Mouse (Mus musculus) heart, embryonic 10.5 days (tissue): ENCODE measurements around the gene Rbp3. TPM values are rescaled to one million over a fixed set of nuclear protein-coding genes. Genes with fewer than 3 reads are reported as not detected.
A peak's percentile ranks its signal among the peaks of the same experiment; 100 is the strongest.

Experiments
- DNase-seq: peaks from one replicate; pipeline ENCODE4 v3.0.0-alpha.2; 2017; ENCODE audit warnings: low spot score
- H3K27ac ChIP-seq: fragments of 300-500 bp; sonication (generic); 2 replicates; pipeline ENCODE4 v1.5.1; 2016; ENCODE audit warnings: mild to moderate bottlenecking
- H3K27me3 ChIP-seq: fragments of 300-500 bp; sonication (generic); 2 replicates; pipeline ENCODE4 v1.6.1; 2016; ENCODE audit warnings: mild to moderate bottlenecking; ENCODE audit not compliant: poor library complexity, insufficient read depth, severe bottlenecking
- H3K36me3 ChIP-seq: fragments of 300-500 bp; sonication (generic); 2 replicates; pipeline ENCODE4 v1.6.1; 2016; ENCODE audit warnings: mild to moderate bottlenecking, moderate library complexity
- H3K4me1 ChIP-seq: fragments of 300-500 bp; sonication (generic); 2 replicates; pipeline ENCODE4 v1.6.1; 2016; ENCODE audit warnings: mild to moderate bottlenecking
- H3K4me3 ChIP-seq: fragments of 300-500 bp; sonication (generic); 2 replicates; pipeline ENCODE4 v1.5.1; 2016; ENCODE audit warnings: mild to moderate bottlenecking, moderate library complexity
- H3K9me3 ChIP-seq: fragments of 300-500 bp; sonication (generic); 2 replicates; pipeline ENCODE4 v1.6.1; 2016; ENCODE audit warnings: mild to moderate bottlenecking, moderate library complexity
- WGBS: fragments of 180-500 bp; shearing (Covaris S2); methylation state at CpG from one replicate; pipeline ENCODE4 v1.1.7; 2016; 5-methylcytosine and 5-hydroxymethylcytosine counted together
- polyA plus RNA-seq: library from polyadenylated mRNA; unstranded; fragments of >200 nt; fragmentation: Nextera tagmentation; extraction: Ambion mirVana; gene quantifications from 2 replicates; pipeline ENCODE4 v1.2.1, GENCODE M21; 2016

Rbp3 gene
- polyA plus RNA-seq, 1 experiment from 2014 or later = 0.36 TPM

DNA sequence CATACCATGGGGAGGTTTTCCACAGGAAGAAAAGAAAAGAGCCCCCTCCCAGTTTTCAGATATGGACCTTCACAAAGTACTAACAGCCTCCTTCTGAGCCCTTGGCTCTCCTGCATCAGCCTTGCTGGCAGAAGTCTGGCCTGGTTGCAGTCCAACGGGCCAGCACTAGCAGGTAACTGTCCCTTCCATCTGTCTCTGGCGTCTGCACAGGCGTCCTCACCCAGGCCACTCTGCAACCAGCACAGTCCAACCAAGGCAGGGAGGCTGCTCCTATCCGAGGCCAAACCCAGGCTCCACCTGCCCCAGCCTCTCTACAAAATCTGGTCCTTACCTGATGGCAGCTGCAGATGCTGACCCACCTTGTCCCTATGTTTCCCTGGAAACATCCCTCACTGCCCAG is 38.2 kb downstream of the Rbp3 start:
- peak; percentile 51 for DNase-seq
- Histone ChIP-seq H3K36me3 (no peaks in the 10 kb centered on the region), H3K27ac (no peak overlapping the region), H3K4me3 (no peak overlapping the region), H3K4me1 (peaks cover 16% of the 10 kb centered on the region), H3K27me3 (peaks cover 21% of the 10 kb centered on the region), H3K9me3 (no peaks in the 10 kb centered on the region)
- 69% methylated on average over 4 of the region's 4 CpGs for WGBS

DNA sequence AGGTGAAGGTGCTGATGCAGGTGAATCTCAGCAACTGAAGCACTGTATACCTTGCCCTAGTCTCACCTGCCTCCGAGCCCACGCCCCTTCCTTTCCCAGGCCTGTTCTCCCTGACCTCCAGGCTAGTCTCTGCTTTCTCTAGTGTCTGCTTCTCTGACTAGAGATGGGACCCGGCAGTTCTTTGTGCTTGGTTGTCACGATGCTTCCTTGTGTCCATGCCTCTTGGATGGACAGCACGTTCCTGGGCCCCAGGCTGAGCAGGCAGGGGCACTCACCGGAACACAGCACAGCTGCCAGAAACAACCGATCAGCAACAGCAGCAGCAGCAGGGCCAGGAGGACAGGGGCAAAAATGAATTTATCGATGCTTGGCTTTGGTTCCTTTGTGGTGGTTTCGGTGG is 39.2 kb downstream of the Rbp3 start:
- Histone ChIP-seq H3K9me3 (no peaks in the 10 kb centered on the region), H3K27me3 (peaks cover 21% of the 10 kb centered on the region), H3K4me1 (peaks cover 26% of the 10 kb centered on the region), H3K27ac (no peak overlapping the region), H3K4me3 (no peak overlapping the region), H3K36me3 (no peaks in the 10 kb centered on the region)
- DNase-seq = peak; percentile 68
- 90% methylated on average over 9 of the region's 9 CpGs for WGBS

DNA sequence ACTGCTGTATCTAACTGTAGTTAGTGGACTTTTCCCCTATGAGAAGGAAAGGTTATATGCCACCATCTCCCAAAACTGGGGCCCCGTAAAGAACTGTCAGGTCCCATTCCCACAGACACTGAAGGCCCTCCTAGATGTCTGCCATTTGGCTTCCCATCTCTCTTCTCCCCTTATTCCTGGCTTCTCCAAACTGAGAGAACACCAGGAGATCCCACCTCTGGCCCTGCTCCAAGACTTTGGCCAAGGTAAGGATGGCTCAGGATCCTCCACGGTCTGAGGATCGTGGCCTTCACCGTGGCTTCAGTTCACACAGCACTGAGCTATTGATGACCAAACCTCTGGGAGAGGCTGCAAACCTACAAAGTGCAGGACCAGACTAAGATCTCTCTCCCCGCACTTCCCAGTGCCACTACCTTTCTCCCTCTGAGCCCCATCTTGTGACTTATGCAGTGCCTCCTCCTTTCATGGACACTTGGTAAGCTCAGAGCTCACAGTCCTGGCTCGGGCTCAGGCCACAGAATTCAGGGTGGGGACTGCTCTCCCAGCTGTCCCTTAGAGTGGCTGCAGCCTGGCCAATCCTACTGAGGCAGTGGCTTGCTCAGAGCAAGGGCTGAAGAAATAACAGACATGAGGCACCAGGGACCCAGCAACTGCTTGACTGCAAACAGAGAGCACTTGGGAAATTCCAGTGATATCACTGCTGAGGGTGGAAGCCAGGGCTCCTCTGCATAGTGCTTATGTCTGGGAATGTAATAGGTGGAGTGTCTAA is 39.9 kb downstream of the Rbp3 start:
- peak; percentile 79 for DNase-seq
- Histone ChIP-seq H3K4me1 (peaks cover 27% of the 10 kb centered on the region), H3K36me3 (no peaks in the 10 kb centered on the region), H3K9me3 (no peaks in the 10 kb centered on the region), H3K27me3 (peaks cover 21% of the 10 kb centered on the region), H3K27ac (peak overlapping the region; percentile 42; the same call in 1 of the 2 replicates), H3K4me3 (no peak overlapping the region)
- WGBS = 79% methylated on average over 6 of the region's 6 CpGs

DNA sequence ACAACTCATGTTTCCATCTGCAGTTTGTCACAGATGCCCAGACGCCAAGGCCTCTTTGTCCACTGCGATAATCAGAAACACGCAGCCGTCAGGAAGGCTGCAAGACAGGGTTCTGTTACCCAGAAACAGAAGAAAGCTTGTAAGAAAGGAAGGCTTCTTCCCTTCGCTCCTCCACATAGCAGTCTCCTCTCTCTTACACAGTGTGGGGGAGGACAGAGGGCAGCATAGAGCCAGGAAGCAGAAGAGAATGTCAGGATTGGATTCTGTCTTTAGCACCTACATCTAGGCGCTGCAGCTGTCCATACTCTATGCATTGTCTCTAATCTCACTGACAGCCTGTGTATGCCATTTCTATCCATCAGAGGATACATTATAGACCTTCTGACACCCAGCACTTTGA is 43.6 kb downstream of the Rbp3 start:
- peaks cover 27% of the 10 kb centered on the region for H3K4me1 ChIP-seq
- 44% methylated on average over 6 of the region's 6 CpGs for WGBS
- H3K36me3 ChIP-seq = no peaks in the 10 kb centered on the region
- H3K27ac ChIP-seq = 0 out of 2 replicates have a peak overlapping the region, but pooled peaks have one; percentile 53
- H3K9me3 ChIP-seq = no peaks in the 10 kb centered on the region
- peak; percentile 42 for DNase-seq
- no peak overlapping the region for H3K4me3 ChIP-seq
- H3K27me3 ChIP-seq = peaks cover 14% of the 10 kb centered on the region

DNA sequence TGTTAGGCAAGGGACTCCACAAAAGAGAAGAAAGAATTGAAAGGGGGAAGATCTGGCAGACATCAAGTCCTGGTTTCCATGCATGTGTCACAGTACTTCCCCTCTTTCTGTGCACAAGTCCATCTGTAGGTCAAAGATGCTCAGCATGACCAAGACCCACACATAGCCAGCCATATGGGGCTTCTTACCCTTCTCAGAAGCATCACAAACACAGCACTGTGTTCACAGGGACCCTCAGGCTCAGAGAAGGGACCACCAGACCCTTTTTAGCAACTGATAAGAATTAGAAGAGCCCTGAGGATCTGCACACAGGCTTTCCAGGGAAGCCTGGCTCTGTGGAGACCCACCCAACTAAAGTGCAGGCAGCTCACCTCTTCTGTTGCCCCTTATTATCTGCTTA is 46.3 kb downstream of the Rbp3 start:
- H3K4me3 ChIP-seq = no peak overlapping the region
- peaks cover 14% of the 10 kb centered on the region for H3K4me1 ChIP-seq
- H3K27ac ChIP-seq = no peak overlapping the region
- H3K27me3 ChIP-seq = peaks cover 8% of the 10 kb centered on the region
- peak; percentile 61 for DNase-seq
- H3K9me3 ChIP-seq = no peaks in the 10 kb centered on the region
- no peaks in the 10 kb centered on the region for H3K36me3 ChIP-seq

DNA sequence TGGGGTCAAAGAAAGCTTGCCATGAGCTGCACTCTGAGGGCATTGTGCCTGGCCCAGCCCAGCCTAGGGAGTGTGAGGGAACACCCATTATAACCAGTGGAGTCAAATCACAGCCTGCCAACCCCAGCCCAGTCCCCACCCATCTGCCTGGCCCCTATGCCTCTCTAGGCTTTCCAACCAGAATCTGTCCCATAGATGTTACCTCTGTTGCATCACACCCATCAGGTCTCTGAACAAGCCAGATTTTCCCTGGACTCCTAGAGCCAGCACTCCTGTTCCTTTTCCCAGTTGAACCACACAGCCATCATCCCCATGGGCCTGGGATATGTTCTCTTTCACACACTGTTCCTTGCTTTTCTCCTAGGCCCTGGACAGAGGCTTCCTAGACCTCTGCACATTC is 47.6 kb downstream of the Rbp3 start:
- DNase-seq = peak; percentile 58
- H3K27ac ChIP-seq = no peak overlapping the region
- peaks cover 14% of the 10 kb centered on the region for H3K4me1 ChIP-seq
- peaks cover 8% of the 10 kb centered on the region for H3K27me3 ChIP-seq
- no peaks in the 10 kb centered on the region for H3K9me3 ChIP-seq
- H3K36me3 ChIP-seq = no peaks in the 10 kb centered on the region
- no peak overlapping the region for H3K4me3 ChIP-seq

DNA sequence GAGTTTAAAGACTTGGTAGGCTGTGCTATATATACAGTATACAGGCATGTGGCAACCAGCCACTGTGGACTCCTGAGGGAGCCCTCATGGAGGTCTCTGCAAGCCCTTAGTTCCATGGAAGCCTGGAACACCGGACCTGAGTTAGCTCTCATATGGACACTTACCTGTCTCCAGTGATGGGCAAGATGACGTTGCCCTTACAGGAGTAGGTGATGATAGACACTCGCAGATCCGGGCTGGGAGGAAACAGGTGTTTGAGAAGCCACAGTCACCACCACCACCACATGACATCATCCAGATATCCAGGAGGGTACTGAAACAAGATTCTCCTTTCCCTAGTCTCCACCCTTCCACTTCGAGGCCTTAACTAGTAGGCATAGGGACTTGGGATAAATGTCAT is 48.6 kb downstream of the Rbp3 start:
- Histone ChIP-seq H3K4me1 (peaks cover 7% of the 10 kb centered on the region), H3K36me3 (no peaks in the 10 kb centered on the region), H3K4me3 (no peak overlapping the region), H3K27ac (no peak overlapping the region), H3K9me3 (no peaks in the 10 kb centered on the region), H3K27me3 (peaks cover 8% of the 10 kb centered on the region)
- peak; percentile 10 for DNase-seq
- 83% methylated on average over 5 of the region's 5 CpGs for WGBS

Other genes with a start within 250 kb of the Rbp3 start
- gene Gdf10, start 30.4 kb upstream of the Rbp3 start, polyA plus RNA-seq = 0.32 and 2.8 TPM in 2 replicates
- 0.69 and 4.3 TPM in 2 replicates for gene Gdf2, start 13.0 kb upstream of the Rbp3 start, polyA plus RNA-seq
- 0.03 and 0.12 TPM in 2 replicates for gene Zfp488, start 24.8 kb downstream of the Rbp3 start, polyA plus RNA-seq
- not detected in 2 replicates for gene Gm30083, start 61.2 kb downstream of the Rbp3 start, polyA plus RNA-seq
- gene Gm5460, start 62.8 kb downstream of the Rbp3 start, polyA plus RNA-seq = not detected in 2 replicates
- not detected in 2 replicates for gene Antxrl, start 98.7 kb downstream of the Rbp3 start, polyA plus RNA-seq
- gene Anxa8, start 132.0 kb downstream of the Rbp3 start, polyA plus RNA-seq = 0.49 and 0.53 TPM in 2 replicates
- not detected in 2 replicates for gene A630023A22Rik, start 148.8 kb downstream of the Rbp3 start, polyA plus RNA-seq
- gene Npy4r, start 198.5 kb downstream of the Rbp3 start, polyA plus RNA-seq = 0.04 and 0.05 TPM in 2 replicates
- gene Gprin2, start 247.7 kb downstream of the Rbp3 start, polyA plus RNA-seq = 0.17 and 0.46 TPM in 2 replicates